Mouse (Mus musculus) stomach, postnatal 0 days (tissue): ENCODE measurements at regions not wholly inside any gene's neighbourhood (a gene's known extent, or its start where the extent isn't known, plus 50 kb on each side); places are given as distances from the start of the nearest gene placed in this dataset.

Source experiments
- CTCF ChIP-seq: IDR thresholded peaks from 2 replicates; pipeline ENCODE4 v1.5.1; 2016; ENCODE audit warnings: antibody characterized with exemption, low read depth, mild to moderate bottlenecking, moderate library complexity
- EP300 ChIP-seq: optimal IDR thresholded peaks from 2 replicates; pipeline ENCODE3; 2016; ENCODE audit warnings: antibody characterized with exemption

DNA sequence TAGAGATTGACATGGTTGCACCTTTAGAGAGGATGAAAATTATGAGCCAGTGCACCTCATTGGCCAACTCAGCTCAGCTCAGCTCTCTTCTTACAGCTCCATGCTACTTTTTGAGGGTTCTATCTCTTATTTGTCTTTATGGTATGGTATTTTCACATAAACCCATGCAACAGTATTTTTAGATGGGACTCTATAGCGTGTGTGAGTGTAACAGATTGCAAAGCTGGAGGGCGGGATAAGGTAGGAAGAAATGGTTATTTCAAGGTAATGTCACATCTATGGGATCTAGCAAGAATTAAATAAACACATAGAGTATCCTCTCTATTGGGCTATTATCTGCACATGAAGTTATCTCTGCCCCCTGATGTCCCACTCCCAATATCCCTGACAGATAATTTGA lies 269.8 kb upstream of the 4930583I09Rik start:
- no peak for TF ChIP-seq CTCF
- no peak for TF ChIP-seq EP300
